Mouse (Mus musculus): ENCODE data around the gene Dhx37. TPM values are rescaled to one million over a fixed set of nuclear protein-coding genes. Genes with fewer than 3 reads are reported as not detected.

The Dhx37 gene
- polyA plus RNA-seq, 1 experiment, result 80.8 TPM

GRCm38 (mm10) chr5:125364851-125365429, 69.0 kb downstream of the Dhx37 start:
- TF ChIP-seq GATA1 (IDR thresholded peaks at IDR 0.05; ENCODE audit: low read length), result no peak

- TF ChIP-seq GATA1 (IDR thresholded peaks at IDR 0.05; ENCODE audit: low read length), result no peak
Measured at GRCm38 (mm10) chr5:125363894-125364293, 70.0 kb downstream of the Dhx37 start.

Other genes starting within 250 kb of the Dhx37 start
- gene Scarb1, start 93.0 kb downstream of the Dhx37 start, polyA plus RNA-seq (2012), result 57.7 and 71.3 TPM in 2 replicates
- gene Gm10382, start 44.8 kb downstream of the Dhx37 start, polyA plus RNA-seq (2012), result 0.30 and 0.36 TPM in 2 replicates
- 21.2 and 162 TPM in 2 replicates for gene Ubc, start 43.9 kb downstream of the Dhx37 start, polyA plus RNA-seq (2012)
- gene Bri3bp, start 7.4 kb upstream of the Dhx37 start, polyA plus RNA-seq (2012), result 35.4 and 38.2 TPM in 2 replicates
- gene Aacs, start 41.7 kb upstream of the Dhx37 start, polyA plus RNA-seq (2012), result 4.9 and 5.5 TPM in 2 replicates
- 0.01 TPM in 1 of 2 replicates, not detected in the other for gene Tmem132b, start 97.7 kb upstream of the Dhx37 start, polyA plus RNA-seq (2012)